In genomic region chr12:33455418-33455817, GRCm38 (mm10) we compare ENCODE assay signal across 24 mouse cellular contexts. TPM values are rescaled to one million over a fixed set of nuclear protein-coding genes. Genes with fewer than 3 reads are reported as not detected.
DNase-seq lines count a peak whose midpoint lies in the region; ATAC-seq and TF ChIP-seq lines count a peak whose summit lies in the region.
"Had no signal": no experiment of that assay in that cellular context is flagged by ENCODE, and none has a peak within 500 bp of the region (broad histone marks: within the 10 kb centered on the region; RNA-seq: fewer than 3 reads in every experiment).

No protein-coding gene starts in this region.

- no peak for TF ChIP-seq CTCF in heart, postnatal 0 days (IDR thresholded peaks at IDR 0.05; ENCODE audit: low read depth)

- no peak for DNase-seq in heart, postnatal 0 days (ENCODE audit: low spot score)
- DNase-seq in heart, adult 18-20 months = no peak
- DNase-seq in 3T3-L1 (ENCODE audit: low read depth, low spot score) (peak; percentile 9), NIH3T3 (ENCODE audit: low read depth) (peak; percentile 23)
- DNase-seq in cerebellum, postnatal 10 days = no peak
- DNase-seq in kidney, adult 18-20 months = no peak
- DNase-seq: adrenal gland, postnatal 14 days; B cell, adult 2 months; cerebellum, adult 11 months; cerebellum, adult 8-10 months; cerebellum, postnatal 25 days; forebrain, postnatal 0 days; gastrocnemius, postnatal 25 days; heart, postnatal 4 days had no signal

- no peaks in the 10 kb centered on the region for H3K27me3 ChIP-seq in heart, postnatal 0 days (ENCODE audit: control insufficient read depth, insufficient read depth, low read length)
- H3K27me3 ChIP-seq: embryonic facial prominence, embryonic 13.5 days; forebrain, embryonic 13.5 days; heart, embryonic 12.5 days; hindbrain, embryonic 13.5 days; intestine, embryonic 15.5 days had no signal

- H3K4me1 ChIP-seq in heart, postnatal 0 days (ENCODE audit: control insufficient read depth, insufficient read depth) = no peaks in the 10 kb centered on the region
- peaks cover 5% of the 10 kb centered on the region; the same call in 1 of the 2 replicates for H3K4me1 ChIP-seq in brown adipose tissue, adult 24 weeks (ENCODE audit: control insufficient read depth, insufficient read depth, insufficient read length, low read length)
- H3K4me1 ChIP-seq: forebrain, embryonic 13.5 days; heart, embryonic 12.5 days; hindbrain, embryonic 13.5 days; intestine, embryonic 15.5 days had no signal

- WGBS in heart, postnatal 0 days = 60% methylated on average over 7 of the region's 7 CpGs

- no peak overlapping the region for H3K4me2 ChIP-seq in heart, postnatal 0 days (ENCODE audit: low read depth, low read length)
- H3K4me2 ChIP-seq: embryonic facial prominence, embryonic 13.5 days; forebrain, embryonic 13.5 days; heart, embryonic 12.5 days; hindbrain, embryonic 13.5 days; intestine, embryonic 15.5 days had no signal

- H3K9ac ChIP-seq in heart, postnatal 0 days (replicated peaks; ENCODE audit: low read depth, low read length) = no peak overlapping the region
- H3K9ac ChIP-seq: embryonic facial prominence, embryonic 13.5 days; forebrain, embryonic 13.5 days; forebrain, postnatal 0 days; heart, embryonic 12.5 days; hindbrain, embryonic 13.5 days; intestine, embryonic 15.5 days had no signal

- no peak for TF ChIP-seq EP300 in heart, postnatal 0 days (IDR thresholded peaks at IDR 0.05; ENCODE audit: low read depth)

- no peak for ATAC-seq in heart, postnatal 0 days (ENCODE audit: insufficient read depth, low read depth)
- ATAC-seq in megakaryocyte, adult 5-6 weeks (ENCODE audit: poor library complexity, severe bottlenecking) = no peak
- ATAC-seq: activated CD4-positive, CD25-positive, alpha-beta regulatory T cell, adult 4 months; CD4-positive, CD25-positive, alpha-beta regulatory T cell, adult 4 months; forebrain, embryonic 13.5 days; forebrain, postnatal 0 days; intestine, embryonic 15.5 days had no signal

- H3K36me3 ChIP-seq in heart, postnatal 0 days (replicated peaks; ENCODE audit: control insufficient read depth, insufficient read depth, low read length) = no peaks in the 10 kb centered on the region
- H3K36me3 ChIP-seq: embryonic facial prominence, embryonic 13.5 days; G1E; heart, embryonic 12.5 days; hindbrain, embryonic 13.5 days; intestine, embryonic 15.5 days had no signal

- no peaks in the 10 kb centered on the region for H3K9me3 ChIP-seq in heart, postnatal 0 days (replicated peaks; ENCODE audit: control insufficient read depth, low read length)
- H3K9me3 ChIP-seq: embryonic facial prominence, embryonic 13.5 days; forebrain, embryonic 13.5 days; G1E; heart, embryonic 12.5 days; hindbrain, embryonic 13.5 days; intestine, embryonic 15.5 days had no signal

- no peak overlapping the region for H3K4me3 ChIP-seq in heart, postnatal 0 days (ENCODE audit: low read depth, low read length)
- H3K4me3 ChIP-seq in brown adipose tissue, adult 24 weeks (ENCODE audit: insufficient read depth, low read depth, low read length) = no peak overlapping the region
- H3K4me3 ChIP-seq: embryonic facial prominence, embryonic 13.5 days; forebrain, embryonic 13.5 days; heart, embryonic 12.5 days; hindbrain, embryonic 13.5 days; intestine, embryonic 15.5 days had no signal

- peak overlapping the region; percentile 26; the same call in 1 of the 2 replicates for H3K27ac ChIP-seq in heart, postnatal 0 days (ENCODE audit: low read depth)
- peak overlapping the region; percentile 15 for H3K27ac ChIP-seq in brown adipose tissue, adult 24 weeks (replicated peaks; ENCODE audit: low read depth, low read length)
- H3K27ac ChIP-seq: forebrain, embryonic 13.5 days; hindbrain, embryonic 13.5 days; intestine, embryonic 15.5 days had no signal

RNA-seq across cellular contexts. Expression of gene Twistnb, which starts 26.0 kb away (rescaled TPM):
- total RNA-seq in heart, postnatal 0 days (2014; rRNA removed; ENCODE audit: low replicate concordance) = 7.5 and 24.0 TPM in 2 replicates
- 31.1 and 33.6 TPM in 2 replicates for polyA plus RNA-seq in heart, postnatal 0 days (2015; fragmentation: Nextera tagmentation; extraction: Ambion mirVana)
- 10 to 100 TPM in 1 of 2 experiments, 1 to 10 TPM in 1; 8.0 to 10.2 TPM for total RNA-seq in heart, adult 18-20 months (2021)
- polyA plus RNA-seq in brown adipose tissue, adult 24 weeks (2012; ENCODE audit: insufficient read depth, insufficient read length, missing spikeins) = 4.2 and 7.3 TPM in 2 replicates
- total RNA-seq in megakaryocyte, adult 5-6 weeks (2015) = 22.9 and 23.2 TPM in 2 replicates
- 30.4 and 31.6 TPM in 2 replicates for total RNA-seq in megakaryocyte, adult 5-6 weeks (2017)

Comparison
In these comparisons a context has a peak if more than half of its experiments do, and no peak if none do; other contexts are left out.
1. DNase-seq: peak in 3T3-L1 (single experiment) and NIH3T3 (single experiment); none in heart, postnatal 0 days (single experiment), heart, adult 18-20 months (0 of 2), cerebellum, postnatal 10 days (0 of 2) and kidney, adult 18-20 months (single experiment).